Mouse (Mus musculus): Measurements from ENCODE around the gene Arhgef2. TPM values are rescaled to one million over a fixed set of nuclear protein-coding genes. Genes with fewer than 3 reads are reported as not detected.
"Not testable (repeated sequence)": the region's sequence is repeated elsewhere in the genome, so short reads cannot be mapped to it uniquely, and the experiment has no call there.

Gene Arhgef2
- total RNA-seq (2014; rRNA removed) (78.8 and 82.2 TPM in 2 replicates), polyA plus RNA-seq (2015; fragmentation: Nextera tagmentation; extraction: Ambion mirVana) (37.1 and 66.7 TPM in 2 replicates)

GRCm38 (mm10) chr3:88605666-88606065 is at the start of gene Arhgef2:
Arhgef2 (plus strand) TSS chr3:88605966.
- not testable (repeated sequence) for H3K27ac ChIP-seq (ENCODE audit: low read depth, low read length); H3K4me3 ChIP-seq (ENCODE audit: low read depth, low read length); ATAC-seq; DNase-seq; H3K36me3 ChIP-seq (ENCODE audit: insufficient read depth); H3K9me3 ChIP-seq (ENCODE audit: low read length); H3K27me3 ChIP-seq (ENCODE audit: insufficient read depth, low read length); H3K4me1 ChIP-seq (ENCODE audit: insufficient read depth)
- WGBS: 93% methylated on average over 2 of the region's 2 CpGs
- H3K9ac ChIP-seq: 0 out of 2 replicates have a peak within 1 kb of the TSS, but pooled peaks have one; percentile 41
- H3K4me2 ChIP-seq (ENCODE audit: low read depth): peak within 1 kb of the TSS; percentile 53; the same call in 1 of the 2 replicates

- Histone ChIP-seq H3K4me3 (ENCODE audit: low read depth, low read length) (no peak overlapping the region), H3K27ac (ENCODE audit: low read depth, low read length) (no peak overlapping the region), H3K27me3 (ENCODE audit: insufficient read depth, low read length) (no peaks in the 10 kb centered on the region), H3K4me2 (ENCODE audit: low read depth) (no peak overlapping the region), H3K36me3 (ENCODE audit: insufficient read depth) (peaks cover 50% of the 10 kb centered on the region), H3K9ac (no peak overlapping the region), H3K4me1 (ENCODE audit: insufficient read depth) (peaks cover 12% of the 10 kb centered on the region; the same call in 1 of the 2 replicates), H3K9me3 (ENCODE audit: low read length) (no peaks in the 10 kb centered on the region)
- no peak for TF ChIP-seq CTCF (IDR thresholded peaks at IDR 0.05; ENCODE audit: low read depth)
- DNase-seq (no peak), ATAC-seq (no peak)
- 97% methylated on average over 8 of the region's 8 CpGs for WGBS
These were observed 49.1 kb upstream of the Arhgef2 start for GRCm38 (mm10) chr3:88556616-88557015.

GRCm38 (mm10) chr3:88559596-88559995 is 46.2 kb upstream of the Arhgef2 start:
- H3K36me3 ChIP-seq (ENCODE audit: insufficient read depth): peaks cover 78% of the 10 kb centered on the region
- H3K27ac ChIP-seq (ENCODE audit: low read depth, low read length): no peak overlapping the region
- DNase-seq (no peak), ATAC-seq (no peak)
- WGBS: 93% methylated on average over 9 of the region's 9 CpGs
- H3K4me3 ChIP-seq (ENCODE audit: low read depth, low read length): no peak overlapping the region
- TF ChIP-seq CTCF (IDR thresholded peaks at IDR 0.05; ENCODE audit: low read depth): no peak
- H3K9ac ChIP-seq: no peak overlapping the region
- H3K4me2 ChIP-seq (ENCODE audit: low read depth): no peak overlapping the region
- H3K4me1 ChIP-seq (ENCODE audit: insufficient read depth): peaks cover 6% of the 10 kb centered on the region; the same call in 1 of the 2 replicates
- H3K9me3 ChIP-seq (ENCODE audit: low read length): no peaks in the 10 kb centered on the region
- no peaks in the 10 kb centered on the region for H3K27me3 ChIP-seq (ENCODE audit: insufficient read depth, low read length)

GRCm38 (mm10) chr3:88561989-88562388 is 43.8 kb upstream of the Arhgef2 start:
- no peak overlapping the region for H3K4me2 ChIP-seq (ENCODE audit: low read depth)
- no peaks in the 10 kb centered on the region for H3K9me3 ChIP-seq (ENCODE audit: low read length)
- H3K4me1 ChIP-seq (ENCODE audit: insufficient read depth): no peaks in the 10 kb centered on the region
- H3K9ac ChIP-seq: no peak overlapping the region
- H3K36me3 ChIP-seq (ENCODE audit: insufficient read depth): peaks cover 93% of the 10 kb centered on the region
- ATAC-seq (peak; percentile 51), DNase-seq (no peak)
- no peak overlapping the region for H3K4me3 ChIP-seq (ENCODE audit: low read depth, low read length)
- no peak for TF ChIP-seq CTCF (IDR thresholded peaks at IDR 0.05; ENCODE audit: low read depth)
- 64% methylated on average over 4 of the region's 4 CpGs for WGBS
- H3K27ac ChIP-seq (ENCODE audit: low read depth, low read length): no peak overlapping the region
- H3K27me3 ChIP-seq (ENCODE audit: insufficient read depth, low read length): no peaks in the 10 kb centered on the region

- TF ChIP-seq CTCF (IDR thresholded peaks at IDR 0.05; ENCODE audit: low read depth): no peak
- no peak overlapping the region for H3K4me3 ChIP-seq (ENCODE audit: low read depth, low read length)
- H3K9ac ChIP-seq: no peak overlapping the region
- no peaks in the 10 kb centered on the region for H3K4me1 ChIP-seq (ENCODE audit: insufficient read depth)
- H3K36me3 ChIP-seq (ENCODE audit: insufficient read depth): peaks cover 94% of the 10 kb centered on the region
- no peaks in the 10 kb centered on the region for H3K27me3 ChIP-seq (ENCODE audit: insufficient read depth, low read length)
- DNase-seq: no peak
- ATAC-seq: no peak
- 71% methylated on average over 4 of the region's 4 CpGs for WGBS
- H3K4me2 ChIP-seq (ENCODE audit: low read depth): no peak overlapping the region
- H3K27ac ChIP-seq (ENCODE audit: low read depth, low read length): no peak overlapping the region
- H3K9me3 ChIP-seq (ENCODE audit: low read length): no peaks in the 10 kb centered on the region
These were observed 42.3 kb upstream of the Arhgef2 start for GRCm38 (mm10) chr3:88563442-88563841.

GRCm38 (mm10) chr3:88563966-88564365 is 41.8 kb upstream of the Arhgef2 start:
- no peak overlapping the region for H3K4me3 ChIP-seq (ENCODE audit: low read depth, low read length)
- H3K27ac ChIP-seq (ENCODE audit: low read depth, low read length): no peak overlapping the region
- TF ChIP-seq CTCF (IDR thresholded peaks at IDR 0.05; ENCODE audit: low read depth): no peak
- WGBS: 81% methylated on average over 7 of the region's 7 CpGs
- no peaks in the 10 kb centered on the region for H3K4me1 ChIP-seq (ENCODE audit: insufficient read depth)
- H3K9ac ChIP-seq: no peak overlapping the region
- H3K27me3 ChIP-seq (ENCODE audit: insufficient read depth, low read length): no peaks in the 10 kb centered on the region
- peaks cover 94% of the 10 kb centered on the region for H3K36me3 ChIP-seq (ENCODE audit: insufficient read depth)
- no peaks in the 10 kb centered on the region for H3K9me3 ChIP-seq (ENCODE audit: low read length)
- DNase-seq (no peak), ATAC-seq (no peak)
- H3K4me2 ChIP-seq (ENCODE audit: low read depth): no peak overlapping the region

GRCm38 (mm10) chr3:88566116-88566515 is 39.6 kb upstream of the Arhgef2 start:
- Histone ChIP-seq H3K27ac (ENCODE audit: low read depth, low read length) (no peak overlapping the region), H3K4me2 (ENCODE audit: low read depth) (no peak overlapping the region), H3K9ac (no peak overlapping the region), H3K4me3 (ENCODE audit: low read depth, low read length) (no peak overlapping the region), H3K36me3 (ENCODE audit: insufficient read depth) (peaks cover 88% of the 10 kb centered on the region), H3K4me1 (ENCODE audit: insufficient read depth) (no peaks in the 10 kb centered on the region), H3K9me3 (ENCODE audit: low read length) (no peaks in the 10 kb centered on the region), H3K27me3 (ENCODE audit: insufficient read depth, low read length) (no peaks in the 10 kb centered on the region)
- DNase-seq (no peak), ATAC-seq (no peak)
- 88% methylated on average over 3 of the region's 3 CpGs for WGBS
- no peak for TF ChIP-seq CTCF (IDR thresholded peaks at IDR 0.05; ENCODE audit: low read depth)

All from forebrain, postnatal 0 days (tissue).